Mouse (Mus musculus) E14TG2a.4 (cell line): ENCODE results near the gene Sgta.

Experiments
- CTCF ChIP-seq: conservative IDR thresholded peaks from 2 replicates; pipeline ENCODE4 v1.5.1; 2014; ENCODE audit warnings: low read length
- POU5F1 ChIP-seq: IDR thresholded peaks from 2 replicates; pipeline ENCODE4 v1.6.1; 2014; ENCODE audit warnings: low read length, borderline replicate concordance

- TF ChIP-seq CTCF (no peak), POU5F1 (no peak)
Observed at GRCm38 (mm10) chr10:81018326-81018725, 41.7 kb downstream of the Sgta start.
